ENCODE assay signal across 28 mouse cellular contexts in the genomic region with DNA sequence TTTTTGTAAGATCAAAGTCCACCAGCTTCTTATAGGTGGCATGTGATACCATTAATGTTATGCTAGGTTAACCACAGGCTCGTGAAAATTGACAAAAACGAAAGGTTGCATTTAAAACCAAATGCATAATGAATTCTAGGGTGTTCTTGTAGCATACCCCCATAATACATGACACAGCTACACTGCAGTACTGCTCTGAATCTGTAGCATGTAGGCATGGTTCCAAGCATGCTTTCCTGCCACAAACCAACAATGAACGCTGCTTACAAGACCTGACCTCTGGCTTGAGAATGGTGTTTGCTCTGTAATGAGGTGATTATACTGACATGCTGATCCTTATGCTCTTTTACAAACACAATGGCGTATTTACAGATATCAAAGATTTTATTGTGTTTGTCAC.
DNase-seq lines count a peak whose midpoint lies in the region; ATAC-seq and TF ChIP-seq lines count a peak whose summit lies in the region.
"Had no signal": no experiment of that assay in that cellular context is flagged by ENCODE, and none has a peak within 500 bp of the region (broad histone marks: within the 10 kb centered on the region; RNA-seq: fewer than 3 reads in every experiment).

No protein-coding gene starts in this region.

- peaks cover 6% of the 10 kb centered on the region for H3K4me1 ChIP-seq in forebrain, embryonic 15.5 days
- no peaks in the 10 kb centered on the region for H3K4me1 ChIP-seq in forebrain, embryonic 11.5 days (replicated peaks; ENCODE audit: control insufficient read depth, insufficient read depth, low read length)
- no peaks in the 10 kb centered on the region for H3K4me1 ChIP-seq in lung, embryonic 16.5 days (replicated peaks; ENCODE audit: control insufficient read depth, insufficient read depth, low read length)
- no peaks in the 10 kb centered on the region for H3K4me1 ChIP-seq in liver, postnatal 0 days (ENCODE audit: insufficient read depth)
- H3K4me1 ChIP-seq: embryonic facial prominence, embryonic 10.5 days; embryonic facial prominence, embryonic 13.5 days; heart, embryonic 12.5 days; heart, embryonic 15.5 days; hindbrain, embryonic 10.5 days had no signal

- no peak for DNase-seq in forebrain, embryonic 11.5 days (ENCODE audit: low spot score)
- DNase-seq in lung, postnatal 10 days = no peak
- DNase-seq in 416B (ENCODE audit: low read depth) = peak; percentile 41
- DNase-seq in liver, postnatal 0 days = no peak
- DNase-seq: adrenal gland, adult 2 months; adrenal gland, postnatal 14 days; cerebellum, adult 11-12 months; cerebellum, adult 8-10 months; cerebellum, postnatal 10 days; cerebellum, postnatal 36 days; embryo, embryonic 11 days; gastrocnemius, postnatal 25 days; heart, adult 18-20 months; heart, postnatal 10 days; heart, postnatal 36 days had no signal

- H3K27ac ChIP-seq in forebrain, embryonic 15.5 days (replicated peaks) = peak overlapping the region; percentile 54
- no peak overlapping the region for H3K27ac ChIP-seq in forebrain, embryonic 11.5 days (ENCODE audit: low read depth, low read length)
- no peak overlapping the region for H3K27ac ChIP-seq in lung, embryonic 16.5 days (ENCODE audit: low read length)
- H3K27ac ChIP-seq in liver, postnatal 0 days (ENCODE audit: low read depth) = no peak overlapping the region
- H3K27ac ChIP-seq: embryonic facial prominence, embryonic 10.5 days; embryonic facial prominence, embryonic 13.5 days; heart, embryonic 15.5 days; hindbrain, embryonic 10.5 days; hindbrain, embryonic 14.5 days; hindbrain, postnatal 0 days had no signal

- H3K36me3 ChIP-seq in forebrain, embryonic 15.5 days = no peaks in the 10 kb centered on the region
- H3K36me3 ChIP-seq in forebrain, embryonic 11.5 days (ENCODE audit: control insufficient read depth, insufficient read depth, low read length) = no peaks in the 10 kb centered on the region
- H3K36me3 ChIP-seq in lung, embryonic 16.5 days (ENCODE audit: control insufficient read depth, insufficient read depth, low read length) = no peaks in the 10 kb centered on the region
- no peaks in the 10 kb centered on the region for H3K36me3 ChIP-seq in liver, postnatal 0 days (replicated peaks; ENCODE audit: insufficient read depth, low read length)
- H3K36me3 ChIP-seq: embryonic facial prominence, embryonic 10.5 days; embryonic facial prominence, embryonic 13.5 days; heart, embryonic 12.5 days; heart, embryonic 15.5 days; hindbrain, embryonic 10.5 days had no signal

- 0 out of 2 replicates have a peak, but pooled peaks have one; percentile 31 for ATAC-seq in forebrain, embryonic 15.5 days (replicated peaks)
- ATAC-seq in forebrain, embryonic 11.5 days (replicated peaks; ENCODE audit: low FRiP score) = no peak
- peak; percentile 36; the same call in 1 of the 2 replicates for ATAC-seq in lung, embryonic 16.5 days (ENCODE audit: low read depth)
- ATAC-seq in liver, postnatal 0 days = no peak
- ATAC-seq: CD4-positive, CD25-positive, alpha-beta regulatory T cell, adult 4 months; hindbrain, postnatal 0 days; inflammation-experienced regulatory T-cells, adult 6 months; intestine, embryonic 16.5 days had no signal

- no peaks in the 10 kb centered on the region for H3K27me3 ChIP-seq in forebrain, embryonic 15.5 days
- H3K27me3 ChIP-seq in forebrain, embryonic 11.5 days (ENCODE audit: control insufficient read depth, insufficient read depth, low read length) = no peaks in the 10 kb centered on the region
- H3K27me3 ChIP-seq in lung, embryonic 16.5 days (ENCODE audit: control insufficient read depth, insufficient read depth, low read depth, low read length) = no peaks in the 10 kb centered on the region
- no peaks in the 10 kb centered on the region for H3K27me3 ChIP-seq in liver, postnatal 0 days (ENCODE audit: insufficient read depth, low read length)
- H3K27me3 ChIP-seq: embryonic facial prominence, embryonic 13.5 days; heart, embryonic 12.5 days; heart, embryonic 15.5 days had no signal

- H3K9ac ChIP-seq in forebrain, embryonic 15.5 days (replicated peaks) = no peak overlapping the region
- H3K9ac ChIP-seq in forebrain, embryonic 11.5 days (ENCODE audit: low read length) = no peak overlapping the region
- H3K9ac ChIP-seq in lung, embryonic 16.5 days (ENCODE audit: low read length) = no peak overlapping the region
- no peak overlapping the region for H3K9ac ChIP-seq in liver, postnatal 0 days (replicated peaks)
- H3K9ac ChIP-seq: embryonic facial prominence, embryonic 13.5 days; heart, embryonic 12.5 days; heart, embryonic 15.5 days; hindbrain, embryonic 14.5 days had no signal

- WGBS in forebrain, embryonic 15.5 days = 56% methylated on average over 4 of the region's 4 CpGs
- 84% methylated on average over 4 of the region's 4 CpGs for WGBS in forebrain, embryonic 11.5 days
- 56% methylated on average over 4 of the region's 4 CpGs for WGBS in lung, embryonic 16.5 days
- WGBS in liver, postnatal 0 days (ENCODE audit: insufficient replicate concordance) = 72% methylated on average over 4 of the region's 4 CpGs

- no peak for TF ChIP-seq EP300 in liver, postnatal 0 days (IDR thresholded peaks at IDR 0.05; ENCODE audit: low read depth)

- H3K4me3 ChIP-seq in forebrain, embryonic 15.5 days = no peak overlapping the region
- no peak overlapping the region for H3K4me3 ChIP-seq in forebrain, embryonic 11.5 days (ENCODE audit: low read depth, low read length)
- no peak overlapping the region for H3K4me3 ChIP-seq in lung, embryonic 16.5 days (ENCODE audit: low read length)
- no peak overlapping the region for H3K4me3 ChIP-seq in liver, postnatal 0 days (ENCODE audit: low read depth, low read length)
- H3K4me3 ChIP-seq: embryonic facial prominence, embryonic 10.5 days; embryonic facial prominence, embryonic 13.5 days; erythroblast, embryonic 14.5 days; heart, embryonic 12.5 days; heart, embryonic 15.5 days; hindbrain, embryonic 10.5 days had no signal

- TF ChIP-seq CTCF in liver, postnatal 0 days (IDR thresholded peaks at IDR 0.05; ENCODE audit: low read depth) = no peak

- no peaks in the 10 kb centered on the region for H3K9me3 ChIP-seq in forebrain, embryonic 15.5 days
- H3K9me3 ChIP-seq in forebrain, embryonic 11.5 days (ENCODE audit: control insufficient read depth, low read length) = no peaks in the 10 kb centered on the region
- H3K9me3 ChIP-seq in lung, embryonic 16.5 days (ENCODE audit: control insufficient read depth, low read length) = no peaks in the 10 kb centered on the region
- H3K9me3 ChIP-seq in liver, postnatal 0 days (ENCODE audit: low read length) = no peaks in the 10 kb centered on the region
- H3K9me3 ChIP-seq: embryonic facial prominence, embryonic 10.5 days; embryonic facial prominence, embryonic 13.5 days; heart, embryonic 12.5 days; heart, embryonic 15.5 days; hindbrain, embryonic 10.5 days had no signal

- H3K4me2 ChIP-seq in forebrain, embryonic 15.5 days (replicated peaks) = no peak overlapping the region
- H3K4me2 ChIP-seq in forebrain, embryonic 11.5 days (ENCODE audit: low read depth, low read length, severe bottlenecking) = no peak overlapping the region
- H3K4me2 ChIP-seq in lung, embryonic 16.5 days (ENCODE audit: low read depth, low read length) = no peak overlapping the region
- H3K4me2 ChIP-seq in liver, postnatal 0 days (ENCODE audit: low read depth, low read length) = no peak overlapping the region
- H3K4me2 ChIP-seq: embryonic facial prominence, embryonic 13.5 days; heart, embryonic 12.5 days; heart, embryonic 15.5 days; hindbrain, embryonic 14.5 days had no signal

Comparison
In these comparisons a context has a peak if more than half of its experiments do, and no peak if none do; other contexts are left out.
1. ATAC-seq: peak in forebrain, embryonic 15.5 days (single experiment) and lung, embryonic 16.5 days (single experiment); none in forebrain, embryonic 11.5 days (single experiment) and liver, postnatal 0 days (single experiment).